Mouse (Mus musculus) midbrain, embryonic 11.5 days (tissue): ENCODE data around the gene Arhgap10. TPM values are rescaled to one million over a fixed set of nuclear protein-coding genes. Genes with fewer than 3 reads are reported as not detected.

ENCODE experiments used
- ATAC-seq: fragments of 200-750 bp; cut with Nextera tagmentation; 2 replicates; pipeline ENCODE4 v1.8.0; 2017; ENCODE audit warnings: moderate TSS enrichment, moderate library complexity; ENCODE audit not compliant: low FRiP score
- DNase-seq: peaks from one replicate; pipeline ENCODE4 v3.0.0; 2015; ENCODE audit warnings: low spot score; ENCODE audit errors: missing footprints
- H3K27ac ChIP-seq: fragments of 300-500 bp; sonication (generic); 2 replicates; pipeline ENCODE4 v1.5.1; 2014; ENCODE audit warnings: low read depth, low read length
- H3K27me3 ChIP-seq: fragments of 300-500 bp; sonication (generic); 2 replicates; pipeline ENCODE4 v1.6.1; 2014; ENCODE audit warnings: mild to moderate bottlenecking, low read length, moderate library complexity, mixed read lengths; ENCODE audit not compliant: control insufficient read depth, insufficient read depth
- H3K36me3 ChIP-seq: fragments of 300-500 bp; sonication (generic); 2 replicates; pipeline ENCODE4 v1.6.1; 2014; ENCODE audit warnings: mild to moderate bottlenecking, low read length, moderate library complexity, mixed read lengths; ENCODE audit not compliant: control insufficient read depth, insufficient read depth
- H3K4me1 ChIP-seq: fragments of 300-500 bp; sonication (generic); 2 replicates; pipeline ENCODE4 v1.6.1; 2014; ENCODE audit warnings: low read length; ENCODE audit not compliant: control insufficient read depth, insufficient read depth
- H3K4me2 ChIP-seq: fragments of 300-500 bp; sonication (generic); 2 replicates; pipeline ENCODE4 v1.6.1; 2014; ENCODE audit warnings: mild to moderate bottlenecking, moderate library complexity
- H3K4me3 ChIP-seq: fragments of 300-500 bp; sonication (generic); 2 replicates; pipeline ENCODE4 v1.5.1; 2014; ENCODE audit warnings: low read depth, low read length
- H3K9ac ChIP-seq: fragments of 300-500 bp; sonication (generic); 2 replicates; pipeline ENCODE4 v1.6.1; 2014; ENCODE audit warnings: low read length
- H3K9me3 ChIP-seq: fragments of 300-500 bp; sonication (generic); 2 replicates; pipeline ENCODE4 v1.6.1; 2016; ENCODE audit warnings: low read length; ENCODE audit not compliant: control insufficient read depth
- WGBS: fragments of 180-500 bp; shearing (Covaris S2); extraction: QIAGEN DNeasy Blood & Tissue Kit; methylation state at CpG from one replicate; pipeline ENCODE4 v1.1.7; 2014; 5-methylcytosine and 5-hydroxymethylcytosine counted together
- polyA plus RNA-seq: library from polyadenylated mRNA; unstranded; fragments of >200 nt; fragmentation: Nextera tagmentation; extraction: Ambion mirVana; gene quantifications from 2 replicates; pipeline ENCODE4 v1.2.1, GENCODE M21; 2014

The Arhgap10 gene
- polyA plus RNA-seq, 1 experiment from 2014 or later, result 12.1 TPM

DNA sequence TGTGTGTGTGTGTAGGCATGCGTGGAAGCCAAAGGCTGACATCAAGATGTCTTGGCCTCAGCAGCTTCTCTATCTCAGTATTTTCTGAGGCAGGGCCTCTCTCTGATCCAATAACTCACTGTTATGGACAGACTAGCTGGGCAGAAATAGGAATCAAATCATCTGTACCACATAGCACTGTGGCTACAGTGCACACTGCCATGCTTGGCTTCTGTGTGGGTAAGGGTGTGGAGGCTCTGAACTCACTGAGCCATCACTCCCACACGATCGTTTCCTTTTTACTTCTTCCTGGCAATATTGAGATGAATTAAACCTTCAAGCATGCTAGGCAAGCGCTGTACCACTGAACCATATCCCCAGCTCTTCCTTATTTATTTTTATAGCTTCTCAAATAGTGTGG lies 151.3 kb downstream of the Arhgap10 start:
- 81% methylated on average over 4 of the region's 4 CpGs for WGBS
- no peak overlapping the region for H3K9ac ChIP-seq
- no peak overlapping the region for H3K4me2 ChIP-seq
- no peaks in the 10 kb centered on the region for H3K4me1 ChIP-seq
- H3K27ac ChIP-seq, result no peak overlapping the region
- no peak overlapping the region for H3K4me3 ChIP-seq
- ATAC-seq (no peak), DNase-seq (no peak)
- no peaks in the 10 kb centered on the region for H3K27me3 ChIP-seq
- no peaks in the 10 kb centered on the region for H3K36me3 ChIP-seq
- H3K9me3 ChIP-seq, result no peaks in the 10 kb centered on the region

DNA sequence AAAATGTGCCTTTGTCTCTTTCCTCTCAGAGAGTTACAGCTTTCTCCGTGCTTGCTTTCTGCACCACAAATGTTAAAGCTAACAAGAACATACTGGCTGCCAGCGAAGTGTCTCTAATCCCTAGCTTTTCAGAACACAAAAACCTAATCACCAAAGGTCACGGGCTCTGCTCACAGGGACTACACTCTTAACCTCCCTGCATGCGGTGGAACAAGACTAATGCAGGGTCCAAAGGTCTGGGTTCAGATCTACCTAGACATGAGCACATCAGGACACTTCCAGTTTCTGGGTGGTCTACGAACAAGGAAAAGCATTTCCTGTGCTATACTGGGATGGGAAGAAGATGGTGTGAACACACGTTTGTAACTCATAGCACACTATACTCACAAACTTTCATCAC lies 151.8 kb downstream of the Arhgap10 start:
- Histone ChIP-seq H3K36me3 (no peaks in the 10 kb centered on the region), H3K27me3 (no peaks in the 10 kb centered on the region), H3K9ac (no peak overlapping the region), H3K4me2 (no peak overlapping the region), H3K9me3 (no peaks in the 10 kb centered on the region), H3K4me3 (no peak overlapping the region), H3K27ac (no peak overlapping the region), H3K4me1 (no peaks in the 10 kb centered on the region)
- no peak for ATAC-seq
- 33% methylated on average over 6 of the region's 6 CpGs for WGBS
- no peak for DNase-seq

DNA sequence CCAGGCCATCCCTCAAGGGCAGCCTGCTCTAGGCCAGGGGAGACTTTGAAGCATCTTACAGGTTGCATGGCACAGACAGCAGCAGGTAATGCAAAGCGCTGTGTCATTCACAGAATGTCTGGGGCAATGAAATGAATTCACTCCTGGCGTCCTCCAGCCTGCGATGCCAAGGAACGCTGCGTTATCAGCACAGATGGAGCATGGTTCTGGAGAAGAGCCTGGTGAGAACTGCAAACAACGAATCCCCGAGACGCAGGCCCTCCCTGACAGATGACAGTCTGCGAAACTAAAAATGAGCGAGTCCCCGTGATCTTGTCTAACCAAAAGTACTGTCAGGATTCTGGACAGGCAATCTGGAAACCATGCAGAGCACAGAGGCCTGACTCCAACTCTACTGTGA lies 153.3 kb downstream of the Arhgap10 start:
- 92% methylated on average over 11 of the region's 11 CpGs for WGBS
- Histone ChIP-seq H3K9ac (no peak overlapping the region), H3K36me3 (no peaks in the 10 kb centered on the region), H3K4me2 (no peak overlapping the region), H3K4me1 (no peaks in the 10 kb centered on the region), H3K4me3 (no peak overlapping the region), H3K27me3 (no peaks in the 10 kb centered on the region), H3K9me3 (no peaks in the 10 kb centered on the region), H3K27ac (no peak overlapping the region)
- DNase-seq (no peak), ATAC-seq (no peak)

- Histone ChIP-seq H3K4me1 (no peaks in the 10 kb centered on the region), H3K4me3 (no peak overlapping the region), H3K4me2 (no peak overlapping the region), H3K9ac (no peak overlapping the region), H3K27me3 (no peaks in the 10 kb centered on the region), H3K9me3 (no peaks in the 10 kb centered on the region), H3K27ac (no peak overlapping the region), H3K36me3 (no peaks in the 10 kb centered on the region)
- DNase-seq (no peak), ATAC-seq (no peak)
- WGBS, result 87% methylated on average over 5 of the region's 5 CpGs
Measured at GRCm38 (mm10) chr8:77360853-77361252, 156.9 kb downstream of the Arhgap10 start.

- Histone ChIP-seq H3K4me1 (no peaks in the 10 kb centered on the region), H3K4me2 (no peak overlapping the region), H3K27me3 (no peaks in the 10 kb centered on the region), H3K27ac (no peak overlapping the region), H3K9ac (no peak overlapping the region), H3K36me3 (no peaks in the 10 kb centered on the region), H3K9me3 (no peaks in the 10 kb centered on the region), H3K4me3 (no peak overlapping the region)
- ATAC-seq (no peak), DNase-seq (no peak)
- 94% methylated on average over 5 of the region's 5 CpGs for WGBS
Measured at GRCm38 (mm10) chr8:77360423-77360822, 157.3 kb downstream of the Arhgap10 start.

GRCm38 (mm10) chr8:77357126-77357525 lies 160.6 kb downstream of the Arhgap10 start:
- Histone ChIP-seq H3K4me1 (no peaks in the 10 kb centered on the region), H3K36me3 (no peaks in the 10 kb centered on the region), H3K4me3 (no peak overlapping the region), H3K4me2 (no peak overlapping the region), H3K27me3 (no peaks in the 10 kb centered on the region), H3K9ac (no peak overlapping the region), H3K27ac (no peak overlapping the region), H3K9me3 (no peaks in the 10 kb centered on the region)
- WGBS, result 76% methylated on average over 8 of the region's 8 CpGs
- no peak for DNase-seq
- ATAC-seq, result 0 out of 2 replicates have a peak, but pooled peaks have one; percentile 33

DNA sequence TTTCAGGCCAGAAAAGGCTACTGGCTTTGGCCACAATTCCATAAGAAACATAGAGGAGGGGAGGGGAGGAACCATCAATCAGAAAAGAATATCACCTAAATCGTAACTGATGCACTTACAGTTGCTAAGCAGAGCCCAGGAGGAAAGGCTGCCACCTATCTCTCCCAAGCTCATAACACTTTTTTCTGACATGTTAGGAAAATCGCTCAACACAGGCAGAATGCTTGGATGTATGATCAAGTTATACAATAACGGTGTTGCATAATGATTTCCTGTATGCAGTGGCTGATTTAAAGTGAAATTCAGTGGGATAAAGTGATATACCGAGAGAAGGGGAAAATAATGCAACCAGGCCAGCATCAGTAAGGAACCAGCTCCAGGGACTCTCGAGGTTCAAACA lies 162.4 kb downstream of the Arhgap10 start:
- no peak overlapping the region for H3K27ac ChIP-seq
- WGBS, result 90% methylated on average over 5 of the region's 5 CpGs

GRCm38 (mm10) chr8:77354189-77354588 lies 163.6 kb downstream of the Arhgap10 start:
- Histone ChIP-seq H3K4me3 (no peak overlapping the region), H3K36me3 (no peaks in the 10 kb centered on the region), H3K4me1 (peaks cover 2% of the 10 kb centered on the region; the same call in 1 of the 2 replicates), H3K27me3 (no peaks in the 10 kb centered on the region), H3K9me3 (no peaks in the 10 kb centered on the region), H3K9ac (no peak overlapping the region), H3K27ac (no peak overlapping the region), H3K4me2 (no peak overlapping the region)
- 83% methylated on average over 1 of the region's 1 CpGs for WGBS
- DNase-seq, result no peak
- ATAC-seq, result no peak

More for the DNA sequence above, 162.4 kb downstream of the Arhgap10 start:
- H3K4me3 ChIP-seq, result no peak overlapping the region
- no peak overlapping the region for H3K9ac ChIP-seq
- no peaks in the 10 kb centered on the region for H3K9me3 ChIP-seq
- no peaks in the 10 kb centered on the region for H3K36me3 ChIP-seq
- ATAC-seq (no peak), DNase-seq (no peak)
- no peak overlapping the region for H3K4me2 ChIP-seq
- no peaks in the 10 kb centered on the region for H3K4me1 ChIP-seq
- no peaks in the 10 kb centered on the region for H3K27me3 ChIP-seq

DNA sequence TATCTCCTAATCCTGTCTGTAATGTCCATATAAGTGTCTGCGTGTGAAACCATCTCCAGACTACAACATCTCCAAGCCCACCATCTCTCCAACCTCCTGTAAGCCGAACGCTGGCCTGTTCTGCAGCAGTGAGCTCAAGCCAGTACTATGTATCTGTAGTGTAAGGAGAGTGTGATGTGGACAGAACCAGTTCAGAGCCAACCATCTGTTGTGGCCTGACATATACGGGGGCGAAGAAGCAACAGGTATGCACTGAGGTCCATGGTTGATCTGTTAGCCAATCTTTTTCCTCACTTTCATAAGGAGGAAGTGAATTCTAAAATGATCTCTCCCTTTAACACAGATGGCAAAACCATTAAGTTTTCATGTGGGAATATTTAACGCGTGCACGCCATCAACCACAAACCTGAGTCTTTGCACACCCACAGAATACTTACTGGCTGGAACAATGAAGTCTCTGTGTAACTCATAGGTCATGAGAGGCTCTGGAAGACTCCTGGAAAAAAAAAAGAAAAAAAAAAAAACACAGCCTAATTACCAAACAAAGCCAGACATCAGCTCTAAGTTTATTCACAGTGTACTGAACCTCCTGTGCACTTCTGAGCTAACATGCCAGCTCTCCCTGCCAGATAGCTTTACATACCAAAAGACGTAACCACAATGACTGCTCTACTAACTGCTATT lies 166.4 kb downstream of the Arhgap10 start:
- Histone ChIP-seq H3K4me3 (no peak overlapping the region), H3K9ac (no peak overlapping the region), H3K4me2 (no peak overlapping the region), H3K9me3 (no peaks in the 10 kb centered on the region), H3K27me3 (no peaks in the 10 kb centered on the region), H3K36me3 (no peaks in the 10 kb centered on the region), H3K27ac (no peak overlapping the region), H3K4me1 (peaks cover 2% of the 10 kb centered on the region; the same call in 1 of the 2 replicates)
- 88% methylated on average over 9 of the region's 9 CpGs for WGBS
- DNase-seq, result no peak
- ATAC-seq, result no peak
